Mouse (Mus musculus) stomach, postnatal 0 days (tissue): ENCODE results near the gene Lyrm2. TPM values are rescaled to one million over a fixed set of nuclear protein-coding genes. Genes with fewer than 3 reads are reported as not detected.

Experiments
- ATAC-seq: fragments of 200-750 bp; cut with Nextera tagmentation; 2 replicates; pipeline ENCODE4 v1.8.0; 2017; ENCODE audit not compliant: low FRiP score, low TSS enrichment
- DNase-seq: peaks from one replicate; pipeline ENCODE4 v3.0.0-alpha.2; 2016; ENCODE audit warnings: low spot score
- H3K27ac ChIP-seq: fragments of 300-500 bp; sonication (generic); replicated peaks from 2 replicates; pipeline ENCODE4 v1.5.1; 2014; ENCODE audit warnings: mild to moderate bottlenecking, control low read depth
- H3K27me3 ChIP-seq: fragments of 300-500 bp; sonication (generic); 2 replicates; pipeline ENCODE4 v1.6.1; 2014; ENCODE audit warnings: low read length; ENCODE audit not compliant: control insufficient read depth, insufficient read depth
- H3K36me3 ChIP-seq: fragments of 300-500 bp; sonication (generic); 2 replicates; pipeline ENCODE4 v1.6.1; 2014; ENCODE audit warnings: low read length, mixed read lengths; ENCODE audit not compliant: control insufficient read depth, insufficient read depth
- H3K4me1 ChIP-seq: fragments of 300-500 bp; sonication (generic); replicated peaks from 2 replicates; pipeline ENCODE4 v1.6.1; 2014; ENCODE audit warnings: antibody characterized with exemption; ENCODE audit not compliant: control insufficient read depth, insufficient read depth
- H3K4me2 ChIP-seq: fragments of 300-500 bp; sonication (generic); replicated peaks from 2 replicates; pipeline ENCODE4 v1.6.1; 2014; ENCODE audit warnings: low read depth, mild to moderate bottlenecking, control low read depth, moderate library complexity
- H3K4me3 ChIP-seq: fragments of 300-500 bp; sonication (generic); 2 replicates; pipeline ENCODE4 v1.5.1; 2014; ENCODE audit warnings: low read depth, low read length, control low read depth
- H3K9ac ChIP-seq: fragments of 300-500 bp; sonication (generic); 2 replicates; pipeline ENCODE4 v1.6.1; 2014; ENCODE audit warnings: mild to moderate bottlenecking, low read length, control low read depth, mixed read lengths
- H3K9me3 ChIP-seq: fragments of 300-500 bp; sonication (generic); 2 replicates; pipeline ENCODE4 v1.6.1; 2016; ENCODE audit warnings: low read length; ENCODE audit not compliant: control insufficient read depth
- CTCF ChIP-seq: IDR thresholded peaks from 2 replicates; pipeline ENCODE4 v1.5.1; 2016; ENCODE audit warnings: antibody characterized with exemption, low read depth, mild to moderate bottlenecking, moderate library complexity
- EP300 ChIP-seq: optimal IDR thresholded peaks from 2 replicates; pipeline ENCODE3; 2016; ENCODE audit warnings: antibody characterized with exemption
- WGBS: fragments of 180-500 bp; shearing (Covaris S2); extraction: QIAGEN DNeasy Blood & Tissue Kit; methylation state at CpG from one replicate; pipeline ENCODE4 v1.1.7; 2014; 5-methylcytosine and 5-hydroxymethylcytosine counted together
- polyA plus RNA-seq: library from polyadenylated mRNA; unstranded; fragments of >200 nt; fragmentation: Nextera tagmentation; extraction: Ambion mirVana; gene quantifications from 2 replicates; pipeline ENCODE4 v1.2.1, GENCODE M21; 2015

Lyrm2 gene
- polyA plus RNA-seq = 87.8 and 88.1 TPM in 2 replicates

DNA sequence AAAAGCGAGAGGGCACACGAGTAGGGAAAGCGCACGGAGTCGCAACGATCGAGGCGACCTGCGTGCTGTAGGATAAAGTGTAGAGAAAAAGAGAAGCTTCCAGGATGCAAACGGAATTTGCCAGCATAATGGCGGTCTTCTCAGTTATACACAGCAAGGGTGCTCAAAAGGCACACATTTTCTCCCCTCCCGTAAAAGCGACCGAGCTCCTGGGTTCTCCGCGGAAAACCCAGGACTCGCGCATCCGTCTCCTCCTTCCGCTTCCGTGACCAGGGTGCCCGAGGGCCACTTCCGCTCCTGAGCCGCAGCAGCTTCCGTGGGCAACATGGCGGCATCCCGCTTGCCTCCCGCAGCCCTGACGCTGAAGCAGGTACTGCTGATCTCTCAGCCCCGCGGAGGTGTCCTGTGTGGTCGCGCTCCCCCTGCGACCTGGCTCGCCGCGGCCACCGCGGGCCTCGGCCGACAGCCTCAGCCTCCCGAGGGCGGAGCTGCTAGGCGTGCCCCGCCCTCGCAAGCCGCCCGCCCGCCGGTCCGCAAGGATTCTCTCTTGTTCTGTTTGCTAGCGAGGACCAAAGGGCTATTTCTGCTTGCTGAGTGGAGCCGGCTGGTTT, at the start of gene Lyrm2:
Gene Lyrm2 (plus strand): TSS at position 288 of the 611 bp plus-strand sequence.
- Histone ChIP-seq H3K9me3 (no peaks in the 10 kb centered on the region), H3K27ac (peak within 1 kb of the TSS; percentile 98), H3K4me2 (peak within 1 kb of the TSS; percentile 66), H3K36me3 (no peaks in the 10 kb centered on the region), H3K27me3 (no peaks in the 10 kb centered on the region), H3K9ac (peak within 1 kb of the TSS; percentile 93), H3K4me1 (no peaks in the 10 kb centered on the region; the same call in 1 of the 2 replicates), H3K4me3 (peak within 1 kb of the TSS; percentile 81)
- TF ChIP-seq CTCF (no peak), EP300 (no peak)
- ATAC-seq = peak; percentile 92
- peak; percentile 86 for DNase-seq
- whole genome bisulfite sequencing = under 1% methylated on average over 52 of the region's 53 CpGs

GRCm38 (mm10) chr4:32750711-32751110, 49.3 kb upstream of the Lyrm2 start:
- H3K27me3 ChIP-seq = no peaks in the 10 kb centered on the region
- H3K4me3 ChIP-seq = no peak overlapping the region
- H3K4me1 ChIP-seq = no peaks in the 10 kb centered on the region
- WGBS = 91% methylated on average over 1 of the region's 1 CpGs
- no peak overlapping the region for H3K9ac ChIP-seq
- no peak overlapping the region for H3K27ac ChIP-seq
- H3K4me2 ChIP-seq = no peak overlapping the region
- H3K9me3 ChIP-seq = no peaks in the 10 kb centered on the region
- peaks cover 18% of the 10 kb centered on the region for H3K36me3 ChIP-seq
- DNase-seq (no peak), ATAC-seq (no peak)
- TF ChIP-seq EP300 = no peak

DNA sequence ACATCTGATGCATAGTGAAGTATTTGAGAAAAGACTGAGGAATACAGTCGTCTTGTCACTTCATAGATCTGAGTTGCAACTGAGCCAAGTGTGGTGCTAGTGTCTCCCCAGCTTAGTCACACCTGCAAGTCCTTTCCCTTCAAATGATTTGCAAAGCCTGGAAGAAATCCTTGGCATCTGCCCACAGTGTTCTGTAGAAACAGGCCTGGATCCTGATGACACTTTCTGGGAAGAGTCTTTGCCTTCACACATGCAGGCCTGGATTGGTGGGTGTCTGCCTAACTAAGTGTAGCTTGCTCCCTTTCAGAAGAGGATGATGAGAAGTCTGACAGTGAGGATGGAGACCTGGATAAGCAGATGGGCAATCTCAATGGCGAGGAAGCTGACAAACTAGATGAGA, 42.6 kb upstream of the Lyrm2 start:
- no peaks in the 10 kb centered on the region for H3K4me1 ChIP-seq
- H3K9me3 ChIP-seq = no peaks in the 10 kb centered on the region
- no peak overlapping the region for H3K4me3 ChIP-seq
- ATAC-seq = no peak
- peaks cover 8% of the 10 kb centered on the region; the same call in 1 of the 2 replicates for H3K36me3 ChIP-seq
- TF ChIP-seq EP300 (no peak), CTCF (no peak)
- 92% methylated on average over 2 of the region's 2 CpGs for WGBS
- H3K27ac ChIP-seq = no peak overlapping the region
- H3K4me2 ChIP-seq = no peak overlapping the region
- H3K27me3 ChIP-seq = no peaks in the 10 kb centered on the region
- no peak overlapping the region for H3K9ac ChIP-seq
- no peak for DNase-seq

DNA sequence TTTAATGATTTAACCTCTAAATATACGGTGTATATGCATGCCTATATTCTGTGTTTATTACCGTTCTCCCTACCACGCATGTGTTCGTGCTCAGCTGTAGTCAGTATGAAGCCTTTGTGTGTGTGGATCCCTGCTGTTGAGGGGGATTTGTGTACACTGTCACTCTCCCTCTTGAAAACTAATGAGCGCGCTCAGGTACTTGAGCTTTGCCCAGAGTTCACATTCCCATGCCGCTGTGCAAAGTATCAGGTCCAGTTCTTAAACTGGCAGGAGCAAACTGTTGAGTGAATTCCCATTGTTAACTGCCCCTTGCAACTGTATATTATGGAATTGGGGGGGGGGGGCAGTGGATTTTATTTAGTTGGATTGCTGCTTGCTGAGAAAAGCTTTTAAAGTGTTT, 32.6 kb upstream of the Lyrm2 start:
- Histone ChIP-seq H3K9me3 (no peaks in the 10 kb centered on the region), H3K27ac (no peak overlapping the region), H3K4me3 (no peak overlapping the region), H3K4me1 (no peaks in the 10 kb centered on the region), H3K4me2 (no peak overlapping the region), H3K36me3 (peaks cover 15% of the 10 kb centered on the region; the same call in 1 of the 2 replicates), H3K9ac (no peak overlapping the region), H3K27me3 (no peaks in the 10 kb centered on the region)
- WGBS = 93% methylated on average over 7 of the region's 7 CpGs
- no peak for DNase-seq
- ATAC-seq = no peak
- TF ChIP-seq EP300 = no peak
- TF ChIP-seq CTCF = no peak

GRCm38 (mm10) chr4:32768046-32768445, 32.0 kb upstream of the Lyrm2 start:
- DNase-seq (no peak), ATAC-seq (no peak)
- no peak overlapping the region for H3K27ac ChIP-seq
- H3K36me3 ChIP-seq = peaks cover 14% of the 10 kb centered on the region; the same call in 1 of the 2 replicates
- no peaks in the 10 kb centered on the region for H3K27me3 ChIP-seq
- H3K9me3 ChIP-seq = no peaks in the 10 kb centered on the region
- no peak overlapping the region for H3K4me3 ChIP-seq
- TF ChIP-seq CTCF (no peak), EP300 (no peak)
- H3K9ac ChIP-seq = no peak overlapping the region
- no peaks in the 10 kb centered on the region for H3K4me1 ChIP-seq
- no peak overlapping the region for H3K4me2 ChIP-seq
- WGBS = 87% methylated on average over 10 of the region's 10 CpGs

DNA sequence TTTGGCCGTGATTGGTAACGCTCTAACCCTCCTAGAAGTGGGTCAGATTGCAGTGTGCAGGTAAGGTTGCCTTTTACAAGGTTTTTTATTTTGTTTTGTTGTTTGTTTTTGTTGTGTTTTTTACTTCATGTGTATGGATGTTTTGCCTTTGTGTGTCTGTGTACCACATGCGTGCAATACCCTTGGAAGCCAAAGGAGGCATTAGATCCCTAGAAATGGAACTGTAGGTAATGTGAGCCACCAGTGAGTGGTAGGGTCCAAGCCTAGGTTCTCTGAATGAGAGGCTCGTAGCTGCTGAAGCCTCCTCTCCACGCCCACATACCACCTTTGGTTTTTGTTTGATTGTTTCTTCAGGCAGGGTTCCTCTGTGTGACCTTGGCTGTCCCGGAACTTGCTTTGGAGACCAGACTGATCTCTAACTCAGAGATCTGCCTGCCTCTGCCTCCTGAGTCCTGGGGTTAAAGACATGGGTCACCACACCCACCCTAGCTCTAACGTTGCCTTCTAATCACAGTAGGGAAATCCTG, 29.7 kb upstream of the Lyrm2 start:
- no peaks in the 10 kb centered on the region for H3K4me1 ChIP-seq
- H3K9ac ChIP-seq = no peak overlapping the region
- H3K27me3 ChIP-seq = no peaks in the 10 kb centered on the region
- no peak overlapping the region for H3K4me2 ChIP-seq
- WGBS = 95% methylated on average over 7 of the region's 7 CpGs
- no peak overlapping the region for H3K4me3 ChIP-seq
- no peaks in the 10 kb centered on the region for H3K9me3 ChIP-seq
- DNase-seq (no peak), ATAC-seq (no peak)
- TF ChIP-seq EP300 = no peak
- peak; percentile 62 for TF ChIP-seq CTCF
- H3K27ac ChIP-seq = no peak overlapping the region
- peaks cover 6% of the 10 kb centered on the region; the same call in 1 of the 2 replicates for H3K36me3 ChIP-seq
